In genomic region chr9:96259753-96260520, GRCm38 (mm10) we compare ENCODE assay signal across 8 mouse cellular contexts.
DNase-seq lines count a peak whose midpoint lies in the region; ATAC-seq lines count a peak whose summit lies in the region.

No protein-coding gene starts in this region.

- H3K27ac ChIP-seq in lung, embryonic 16.5 days (ENCODE audit: low read length) = no peak overlapping the region
- H3K27ac ChIP-seq in heart, embryonic 13.5 days (replicated peaks) = peak overlapping the region; percentile 58

- H3K27me3 ChIP-seq in lung, embryonic 16.5 days (ENCODE audit: control insufficient read depth, insufficient read depth, low read depth, low read length) = no peaks in the 10 kb centered on the region
- H3K27me3 ChIP-seq in heart, embryonic 13.5 days (replicated peaks) = no peaks in the 10 kb centered on the region
- no peaks in the 10 kb centered on the region for H3K27me3 ChIP-seq in megakaryocyte, embryonic 14.5 days (replicated peaks)

- no peak for DNase-seq in lung, adult 18-20 months
- DNase-seq in cerebellum, postnatal 10 days = peak; percentile 35 to 42
- peak; percentile 17 to 41 for DNase-seq in kidney, postnatal 25 days
- peak; percentile 58 to 65 for DNase-seq in spleen, postnatal 10 days (ENCODE audit: low spot score in 2 of 2)
- DNase-seq in ovary, postnatal 14 days (ENCODE audit: low spot score) = no peak

- peak overlapping the region; percentile 41 for H3K4me3 ChIP-seq in lung, embryonic 16.5 days (ENCODE audit: low read length)
- peak overlapping the region; percentile 57 for H3K4me3 ChIP-seq in heart, embryonic 13.5 days
- H3K4me3 ChIP-seq in megakaryocyte, embryonic 14.5 days (replicated peaks) = peak overlapping the region; percentile 92

- H3K9ac ChIP-seq in lung, embryonic 16.5 days (ENCODE audit: low read length) = peak overlapping the region; percentile 59
- peak overlapping the region; percentile 79 for H3K9ac ChIP-seq in heart, embryonic 13.5 days

- no peaks in the 10 kb centered on the region for H3K36me3 ChIP-seq in lung, embryonic 16.5 days (ENCODE audit: control insufficient read depth, insufficient read depth, low read length)
- H3K36me3 ChIP-seq in heart, embryonic 13.5 days = no peaks in the 10 kb centered on the region
- H3K36me3 ChIP-seq in megakaryocyte, embryonic 14.5 days (replicated peaks; ENCODE audit: low read length) = peaks cover 3% of the 10 kb centered on the region

- H3K4me2 ChIP-seq in lung, embryonic 16.5 days (ENCODE audit: low read depth, low read length) = peak overlapping the region; percentile 59
- H3K4me2 ChIP-seq in heart, embryonic 13.5 days = peak overlapping the region; percentile 86

- no peaks in the 10 kb centered on the region for H3K9me3 ChIP-seq in lung, embryonic 16.5 days (ENCODE audit: control insufficient read depth, low read length)
- no peaks in the 10 kb centered on the region for H3K9me3 ChIP-seq in heart, embryonic 13.5 days
- H3K9me3 ChIP-seq in megakaryocyte, embryonic 14.5 days = no peaks in the 10 kb centered on the region

- ATAC-seq in lung, embryonic 16.5 days (ENCODE audit: low read depth) = peak; percentile 43; the same call in 1 of the 2 replicates
- no peak for ATAC-seq in heart, embryonic 13.5 days (ENCODE audit: extremely low read depth, insufficient number of reproducible peaks, low FRiP score, low TSS enrichment)

- no peaks in the 10 kb centered on the region for H3K4me1 ChIP-seq in lung, embryonic 16.5 days (replicated peaks; ENCODE audit: control insufficient read depth, insufficient read depth, low read length)
- H3K4me1 ChIP-seq in heart, embryonic 13.5 days = peaks cover 10% of the 10 kb centered on the region
- peaks cover 16% of the 10 kb centered on the region for H3K4me1 ChIP-seq in megakaryocyte, embryonic 14.5 days

- WGBS in lung, embryonic 16.5 days = 8% methylated on average over 10 of the region's 10 CpGs
- WGBS in heart, embryonic 13.5 days = 8% methylated on average over 10 of the region's 10 CpGs

Comparison
In these comparisons a context has a peak if more than half of its experiments do, and no peak if none do; other contexts are left out.
1. H3K4me3 ChIP-seq: peak in every context shown above with its lines; median percentile 92 in megakaryocyte, embryonic 14.5 days; 57 in heart, embryonic 13.5 days; 41 in lung, embryonic 16.5 days.
2. DNase-seq: peak in cerebellum, postnatal 10 days (2 of 2), kidney, postnatal 25 days (2 of 2) and spleen, postnatal 10 days (2 of 2); none in lung, adult 18-20 months (0 of 2) and ovary, postnatal 14 days (single experiment).